Mouse (Mus musculus) activated CD4-positive, CD25-positive, alpha-beta regulatory T cell (primary cell): ENCODE measurements around the gene Rplp1. TPM values are rescaled to one million over a fixed set of nuclear protein-coding genes. Genes with fewer than 3 reads are reported as not detected.

Experiments used
- polyA plus RNA-seq, 2 experiments: library from polyadenylated mRNA; unstranded; fragments of 100-300 nt; shearing (Covaris generic); gene quantifications; one replicate each; pipeline ENCODE4 v1.2.1; 2017

Rplp1 gene
- polyA plus RNA-seq, result 1,000 to 10,000 TPM; 1,280 to 2,219 TPM

DNA sequence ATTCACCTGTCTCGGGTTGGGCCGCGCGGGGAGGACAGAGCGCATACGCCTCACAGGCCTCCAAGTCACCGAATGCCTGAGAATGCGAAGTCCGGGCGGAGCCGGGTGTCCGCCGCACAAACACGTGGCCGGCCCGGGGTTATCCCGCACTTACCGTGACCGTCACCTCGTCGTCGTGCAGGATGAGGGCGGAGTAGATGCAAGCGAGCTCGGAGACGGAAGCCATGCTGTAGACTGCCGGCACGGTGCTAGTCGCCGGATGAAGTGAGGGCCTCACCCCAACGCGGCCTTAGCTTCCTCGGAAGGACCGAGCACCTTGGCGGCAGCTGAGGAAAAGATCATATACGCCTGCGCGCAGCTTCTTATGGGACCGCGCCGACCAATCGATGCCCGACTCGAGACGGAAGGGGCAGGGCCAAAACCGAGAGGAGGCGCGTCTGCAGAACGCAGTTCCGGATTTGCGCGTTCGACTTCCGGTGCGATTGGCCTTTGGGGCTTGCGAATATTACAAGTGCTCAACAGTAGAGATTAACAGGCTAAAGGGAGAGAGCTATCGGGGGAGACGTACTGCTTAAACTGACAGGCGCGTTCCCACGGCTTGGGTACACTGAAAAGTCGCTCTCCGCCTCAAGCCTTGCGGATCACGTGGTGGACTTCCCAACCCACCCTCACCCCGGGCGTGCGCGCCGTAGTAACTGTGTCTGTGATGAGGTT is at the start of gene Rplp1:
Rplp1 (minus strand) TSS at position 340 of the 714 bp plus-strand sequence.

DNA sequence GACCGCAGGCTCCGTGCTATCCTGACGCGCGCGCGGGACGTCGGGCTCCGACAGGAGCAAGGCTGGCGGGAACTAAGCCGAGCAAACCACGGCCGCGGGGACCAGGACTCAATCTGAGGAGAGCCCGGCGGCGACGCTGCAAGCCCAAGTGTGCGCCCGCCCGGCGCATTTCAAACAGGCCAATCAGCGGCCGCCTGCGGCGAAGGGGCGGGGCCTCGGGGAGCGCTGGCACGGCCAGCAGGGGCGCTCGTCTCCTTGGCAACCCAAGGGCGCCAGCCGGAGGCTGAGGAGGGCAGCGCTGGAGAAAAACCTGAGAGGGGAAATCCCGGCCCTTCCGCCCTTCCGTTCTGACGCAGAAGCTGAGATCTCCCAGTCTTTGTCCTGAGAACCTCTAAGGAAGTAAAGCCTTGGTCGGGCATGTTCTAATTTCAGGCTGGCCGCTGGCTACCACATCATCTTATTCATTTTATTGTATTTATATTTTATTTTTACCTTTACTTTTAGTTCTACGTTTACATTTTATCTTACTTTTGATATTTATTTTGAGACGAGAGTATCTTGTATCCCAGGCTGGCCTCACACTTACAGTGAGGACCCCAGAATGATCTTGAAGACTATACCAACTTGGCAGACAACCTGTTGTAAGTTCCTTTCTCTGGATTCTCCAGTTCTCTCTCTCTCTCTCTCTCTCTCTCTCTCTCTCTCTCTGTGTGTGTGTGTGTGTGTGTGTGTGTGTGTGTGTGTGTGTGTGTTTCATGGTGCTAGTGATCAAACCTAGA is 32.5 kb upstream of the Rplp1 start, which contains the start of gene Kif23:
Kif23 (minus strand) TSS at position 152 of the 779 bp plus-strand sequence.

Other genes with a start within 250 kb of the Rplp1 start
- 10 to 100 TPM; 19.6 to 29.4 TPM for gene Kif23, start 32.2 kb upstream of the Rplp1 start, polyA plus RNA-seq
- gene Paqr5, start 112.3 kb upstream of the Rplp1 start, polyA plus RNA-seq, result under 1 TPM in 1 of 2 experiments, not detected in 1; 0.33 TPM
- gene Glce, start 208.1 kb upstream of the Rplp1 start, polyA plus RNA-seq, result 1 to 10 TPM; 4.7 to 5.6 TPM